Mouse (Mus musculus) cerebellum, adult (tissue): ENCODE results near the gene 1700001C02Rik.

Experiments
- ATAC-seq: cut with Nextera tagmentation; 2 replicates; pipeline ENCODE4 v1.9.2; 2017; ENCODE audit warnings: mild to moderate bottlenecking, moderate library complexity, mixed read lengths; ENCODE audit not compliant: insufficient number of reproducible peaks, low FRiP score, low TSS enrichment

Gene 1700001C02Rik

DNA sequence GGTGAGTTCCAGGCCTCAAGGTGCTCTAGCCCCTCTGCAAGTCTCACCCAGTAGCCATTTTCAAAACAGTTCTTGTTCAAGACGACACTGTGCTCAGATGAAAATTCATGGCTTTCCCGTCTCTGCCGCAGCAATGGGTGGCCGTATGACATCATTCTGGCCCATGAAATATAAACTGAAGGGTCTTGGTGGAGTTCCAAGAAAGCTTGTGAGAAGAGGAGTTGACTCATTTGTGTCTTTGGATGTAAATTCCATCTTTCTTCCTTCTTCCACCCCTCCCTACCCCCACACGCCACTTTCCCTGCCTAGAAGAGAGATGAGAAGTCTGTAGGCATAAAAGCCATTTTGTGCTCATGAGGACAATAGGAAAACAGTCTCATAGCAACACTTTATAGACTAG lies 25.0 kb downstream of the 1700001C02Rik start:
- ATAC-seq, result no peak

DNA sequence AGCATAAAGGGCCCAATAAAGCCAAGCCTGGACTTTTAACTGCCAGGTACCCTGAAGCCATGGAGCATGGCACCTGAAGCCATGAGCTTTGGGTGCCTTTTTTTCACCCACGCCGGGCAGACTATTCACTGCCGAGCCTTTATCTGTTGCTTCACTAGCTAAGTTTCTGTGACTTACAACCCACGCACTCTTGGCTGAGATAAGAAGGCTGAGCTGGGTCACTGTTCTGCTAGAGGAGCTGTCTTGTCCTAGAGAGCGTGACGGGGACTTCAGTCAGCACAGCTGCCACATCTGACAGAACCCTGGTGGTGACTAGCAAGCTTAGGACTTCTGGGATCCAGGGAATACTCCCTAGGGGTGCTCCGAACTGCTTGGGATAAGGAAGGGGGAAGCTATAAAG lies 27.9 kb downstream of the 1700001C02Rik start:
- ATAC-seq, result no peak

DNA sequence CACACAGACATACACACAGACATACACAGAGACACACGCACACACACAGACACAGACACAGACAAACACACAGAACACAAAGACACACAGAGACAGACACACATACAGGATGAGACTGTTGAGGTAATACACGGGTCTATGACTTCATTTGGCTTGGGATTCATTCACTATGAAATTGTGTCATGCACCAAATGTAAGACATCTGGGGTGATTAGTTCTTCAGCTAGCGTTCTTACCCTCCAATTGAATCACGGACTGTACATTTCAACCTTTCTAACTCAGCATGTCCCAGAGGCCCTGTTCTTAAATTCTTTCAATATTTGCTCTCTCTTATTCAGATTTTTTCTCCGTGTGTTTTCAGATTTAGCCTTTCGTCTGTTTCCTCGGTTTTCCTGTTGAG lies 28.8 kb downstream of the 1700001C02Rik start:
- ATAC-seq, result no peak

DNA sequence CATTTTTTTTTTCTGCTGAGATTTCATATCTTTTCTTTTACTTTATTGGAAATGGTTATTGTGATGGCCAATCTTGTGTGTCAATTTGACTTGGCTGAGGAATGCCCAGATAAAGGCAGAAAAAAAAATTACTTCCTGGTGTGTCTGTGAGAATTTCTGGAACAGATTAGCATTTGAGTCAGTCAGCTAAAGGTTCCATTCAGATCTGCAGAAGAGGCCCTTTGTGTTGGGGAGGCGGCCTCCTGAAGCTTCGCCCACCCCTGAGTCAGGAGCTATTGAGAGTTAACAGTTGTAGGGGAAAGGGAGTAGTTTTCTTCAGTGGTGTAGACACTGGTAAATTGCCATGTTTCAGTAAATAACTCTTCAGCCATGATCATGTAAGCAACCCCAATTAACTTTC lies 29.4 kb downstream of the 1700001C02Rik start:
- no peak for ATAC-seq

DNA sequence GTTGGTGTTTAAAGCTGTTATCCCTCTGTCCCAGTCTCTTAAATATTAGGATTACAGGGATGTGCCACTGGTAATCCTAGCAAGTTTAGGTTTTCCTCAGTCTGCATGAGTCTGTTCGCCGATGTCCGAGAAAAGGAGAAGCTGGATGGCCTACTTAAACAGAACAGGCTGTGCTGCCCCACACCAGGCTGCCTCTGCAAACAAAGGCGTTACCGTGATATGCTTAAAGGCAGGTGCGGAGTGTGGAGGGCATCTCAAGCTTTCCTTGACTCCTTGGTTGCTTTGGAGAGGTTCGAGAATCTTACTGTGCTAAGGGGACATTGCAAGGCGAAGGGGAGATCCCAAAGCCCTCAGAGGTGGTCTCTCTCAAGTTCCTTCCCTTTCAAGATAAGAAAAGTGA lies 31.0 kb downstream of the 1700001C02Rik start:
- no peak for ATAC-seq

DNA sequence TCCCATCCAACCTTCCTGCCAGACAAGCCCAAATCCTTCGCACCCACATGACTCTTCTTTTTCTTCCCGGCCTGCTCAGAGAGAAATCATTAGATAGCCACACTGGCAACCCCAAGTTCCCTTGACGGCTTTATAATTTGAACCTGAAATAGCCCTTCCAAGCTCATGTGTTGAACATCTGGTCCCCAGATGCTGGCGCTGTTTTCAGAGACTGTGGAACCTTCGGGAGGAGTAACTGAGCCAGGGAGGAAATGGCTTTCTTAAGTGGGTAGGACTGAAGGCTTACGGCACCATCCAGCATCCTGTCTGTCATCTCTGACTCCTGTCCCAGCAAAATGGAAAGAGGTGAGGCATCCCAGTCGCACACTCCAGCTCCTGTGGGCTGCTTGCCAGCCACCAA lies 31.5 kb downstream of the 1700001C02Rik start:
- ATAC-seq, result no peak

DNA sequence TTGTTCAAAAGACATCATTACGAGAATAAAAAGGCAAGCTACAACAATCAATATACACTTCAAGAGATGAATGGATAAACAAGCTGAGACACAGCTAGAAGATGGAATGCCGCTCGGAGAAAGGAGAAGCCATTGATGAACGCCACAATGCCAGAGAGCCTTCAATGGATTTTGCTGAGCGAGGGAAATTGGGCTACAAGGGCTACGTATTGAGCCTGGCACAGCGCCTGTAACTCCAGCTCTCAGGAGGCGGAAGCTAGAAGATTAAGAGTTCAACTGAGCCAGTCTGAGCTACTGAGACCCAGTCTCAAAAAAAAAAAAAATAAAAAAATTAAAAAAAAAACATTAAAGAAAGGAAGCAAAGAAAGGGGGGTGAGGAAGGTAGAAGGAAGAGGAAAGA lies 47.3 kb downstream of the 1700001C02Rik start:
- ATAC-seq, result no peak

DNA sequence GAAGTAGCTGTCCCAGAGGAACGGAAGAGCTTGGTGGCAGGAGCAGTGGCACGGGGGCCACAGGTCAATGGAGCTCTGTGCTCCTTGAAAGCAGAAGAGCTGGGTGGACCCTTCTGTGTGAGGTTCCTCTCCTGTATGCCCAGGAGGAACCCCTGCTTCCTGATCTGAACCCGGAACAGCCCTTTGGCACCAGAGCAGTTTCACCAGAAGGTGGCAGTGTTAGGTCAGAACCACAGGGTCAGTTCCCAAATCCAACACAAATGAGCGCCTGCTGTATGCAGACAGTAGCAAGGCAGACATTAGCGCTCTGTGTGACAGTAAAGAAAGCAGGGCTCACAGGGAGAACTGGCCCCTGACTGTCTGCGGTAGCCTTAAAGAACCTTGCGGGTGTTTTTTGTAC lies 50.5 kb downstream of the 1700001C02Rik start:
- peak; percentile 58; the same call in 1 of the 2 replicates for ATAC-seq

DNA sequence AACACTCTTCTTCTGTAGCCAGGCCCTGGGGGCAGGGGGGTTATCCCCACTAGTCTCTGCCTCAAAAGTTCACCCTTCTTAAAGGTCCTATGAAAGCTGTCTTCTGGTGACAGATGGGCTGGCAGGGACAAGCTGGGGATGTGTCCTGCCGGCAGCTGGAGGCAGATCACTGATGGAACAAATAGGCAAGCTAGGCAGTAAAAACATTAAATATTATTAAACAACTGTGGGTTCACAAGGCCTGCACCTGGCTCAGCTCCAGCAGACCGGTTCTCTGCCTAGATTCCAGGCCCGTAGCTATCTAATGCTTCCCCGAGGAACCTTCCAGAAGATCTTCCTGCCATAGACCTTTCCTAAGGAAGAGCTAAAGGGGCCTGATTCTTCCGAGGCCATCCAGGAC lies 52.3 kb downstream of the 1700001C02Rik start:
- ATAC-seq, result no peak

DNA sequence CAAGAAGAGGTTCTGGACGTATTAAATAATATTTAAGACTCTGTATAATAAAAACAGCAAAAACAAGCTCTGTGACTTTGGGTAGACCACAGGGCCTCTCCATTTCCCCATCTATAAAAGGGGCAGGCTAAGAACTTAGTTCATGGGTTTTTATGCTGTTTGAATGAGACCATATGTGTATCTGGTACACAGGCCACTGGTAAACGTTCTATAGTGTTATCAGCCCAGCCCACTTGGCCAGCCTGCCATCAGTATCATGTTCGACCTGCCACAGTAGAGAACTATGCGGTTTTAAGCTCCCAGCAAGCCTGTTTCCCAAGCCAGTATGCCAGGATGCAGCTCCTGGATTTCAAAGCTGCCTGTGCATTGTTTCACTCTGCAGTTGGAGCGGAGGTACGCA lies 52.7 kb downstream of the 1700001C02Rik start:
- ATAC-seq, result no peak

DNA sequence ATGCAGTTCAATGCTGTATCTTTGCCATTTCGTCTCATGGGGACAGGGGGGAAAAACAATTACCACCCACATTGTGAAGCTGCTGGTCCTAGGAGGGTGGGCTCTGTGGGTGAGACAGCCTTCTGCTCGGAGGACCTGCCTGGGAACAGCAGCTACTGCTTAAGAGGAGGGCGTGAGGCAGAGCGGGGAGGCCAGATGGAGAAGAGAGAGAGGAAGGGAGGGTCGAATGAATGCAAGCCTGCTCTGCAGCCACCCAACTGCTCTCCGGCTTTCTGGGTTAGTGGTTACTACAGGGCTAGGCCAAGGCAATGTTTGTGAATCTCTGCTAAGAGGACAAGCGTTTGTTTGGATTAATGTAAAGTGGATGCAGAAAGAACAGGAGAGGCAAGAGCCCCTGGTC lies 53.6 kb downstream of the 1700001C02Rik start:
- ATAC-seq, result no peak

DNA sequence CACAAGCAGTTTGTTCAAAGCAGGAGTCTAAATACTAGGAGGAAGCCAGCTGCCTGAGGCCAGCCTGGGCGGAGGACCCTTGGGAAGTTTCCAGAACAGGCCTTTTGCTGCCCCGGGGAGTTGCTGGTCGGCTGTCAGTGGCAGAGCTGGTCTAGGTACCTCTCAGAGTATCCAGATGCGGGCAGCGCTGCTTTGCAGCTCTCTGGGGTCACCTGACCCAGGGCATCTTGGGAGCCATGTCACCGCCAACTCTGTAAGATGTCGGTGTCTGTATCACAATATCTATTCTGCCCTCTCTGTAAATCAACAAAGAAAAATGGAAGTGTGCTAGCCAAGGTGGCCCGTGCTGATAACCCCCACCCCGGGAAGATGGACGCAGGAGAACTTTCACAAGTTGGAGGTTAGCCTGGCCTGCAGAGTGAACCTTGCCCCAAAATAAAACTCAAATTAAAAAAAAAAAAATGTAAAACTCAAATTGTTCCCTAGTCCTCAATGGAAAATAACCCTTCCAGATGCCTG lies 54.4 kb downstream of the 1700001C02Rik start:
- no peak for ATAC-seq

DNA sequence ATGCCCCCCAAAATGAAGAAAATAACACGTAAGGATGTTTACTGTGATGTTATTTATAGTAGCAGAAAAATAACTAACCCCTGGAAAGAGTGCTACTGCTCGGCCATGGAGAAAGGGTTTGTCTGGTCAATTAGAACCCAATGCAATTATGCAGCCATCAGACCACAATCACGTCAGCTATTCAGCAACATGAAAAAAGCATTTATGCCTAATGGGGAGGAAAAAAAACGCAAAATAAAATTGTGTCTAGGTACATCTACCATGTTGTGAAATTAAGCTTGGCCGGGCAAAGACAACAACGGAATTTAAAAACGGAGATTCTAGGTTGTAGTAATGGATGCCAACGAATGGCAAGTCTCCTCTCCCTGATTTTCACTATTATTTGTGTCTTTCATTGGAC lies 56.6 kb downstream of the 1700001C02Rik start:
- ATAC-seq, result no peak

DNA sequence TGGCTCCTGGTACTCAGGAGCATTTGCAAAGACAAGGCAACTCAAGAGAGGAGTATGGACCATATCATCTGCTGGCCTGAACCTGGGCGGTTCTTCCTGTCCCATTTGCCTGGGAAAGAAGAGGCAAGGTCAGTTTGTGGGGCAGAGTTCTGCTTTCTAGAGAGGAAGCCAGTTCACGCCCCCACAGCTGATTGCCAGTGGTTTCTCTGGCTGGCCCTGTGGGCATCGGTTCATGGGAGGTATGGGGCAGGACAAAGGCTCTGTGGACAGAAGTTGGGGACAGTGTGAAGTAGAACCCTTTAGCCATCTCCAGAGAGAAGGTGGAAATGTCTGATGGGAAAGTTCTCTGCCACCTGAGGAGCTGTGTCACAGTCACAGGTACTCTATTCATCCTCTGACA lies 57.3 kb downstream of the 1700001C02Rik start:
- ATAC-seq, result no peak

DNA sequence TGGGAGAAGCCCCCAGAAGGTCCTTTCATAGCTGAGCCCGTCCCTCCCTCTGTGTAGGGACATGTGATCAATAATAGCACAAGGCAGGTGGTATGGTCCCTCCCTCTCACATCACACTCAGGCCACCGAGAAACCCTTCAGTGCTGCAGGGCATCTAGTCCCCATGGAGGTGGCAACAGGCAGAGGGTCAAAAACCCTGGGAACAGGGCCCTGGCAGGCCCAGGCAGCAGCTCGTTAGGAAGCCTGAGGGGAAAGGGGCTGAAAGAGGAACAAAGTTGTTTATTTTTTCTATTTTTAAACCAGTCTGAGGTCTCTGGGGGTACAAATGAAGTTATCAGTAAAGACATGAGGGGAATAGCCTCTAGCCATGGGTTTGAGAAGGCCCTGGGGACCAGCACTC lies 58.4 kb downstream of the 1700001C02Rik start:
- ATAC-seq, result no peak

DNA sequence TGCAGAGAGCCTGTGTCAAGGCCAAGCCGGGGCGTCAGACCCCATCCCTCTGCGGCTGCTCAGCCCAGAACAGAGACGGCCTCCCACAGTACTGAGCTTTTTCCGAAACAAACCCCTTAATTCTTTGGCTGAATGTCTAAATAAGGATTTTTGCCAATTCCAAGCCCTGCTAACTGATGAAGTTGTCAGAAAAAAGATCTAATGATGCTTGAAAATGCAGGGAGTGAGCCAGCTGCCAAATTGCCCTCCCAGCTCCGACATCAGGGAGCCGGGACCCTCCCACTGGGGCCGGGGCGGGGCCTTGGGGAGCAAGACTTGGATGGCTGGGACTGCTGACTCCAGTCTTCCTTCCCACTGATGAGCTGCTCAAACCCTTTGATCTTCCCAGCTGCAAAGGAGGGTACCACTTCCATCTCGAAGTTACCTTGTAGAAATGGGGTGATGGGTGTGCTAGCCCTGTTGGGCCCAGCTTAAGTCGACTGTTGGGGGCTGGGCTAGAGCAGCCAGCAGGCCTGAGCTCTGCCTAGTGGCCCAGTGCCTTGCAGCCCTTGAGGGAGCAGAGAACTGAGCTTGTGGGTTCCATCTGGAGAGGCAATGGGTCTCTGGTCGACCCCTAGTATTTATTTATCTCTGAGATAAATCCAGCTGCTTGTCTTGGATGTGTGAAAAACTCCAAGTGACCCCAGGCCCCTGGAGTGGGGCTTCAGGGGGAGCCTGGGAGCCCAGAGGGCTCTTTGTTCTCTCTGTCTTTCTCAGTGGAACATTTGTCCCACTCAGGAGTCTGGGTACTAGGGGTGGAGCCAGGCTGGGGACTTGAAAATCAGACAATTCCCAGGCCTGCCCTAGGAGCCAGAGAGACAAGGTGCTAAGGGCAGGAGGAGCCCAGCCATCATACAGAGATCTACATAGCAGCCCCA lies 60.3 kb downstream of the 1700001C02Rik start:
- no peak for ATAC-seq

DNA sequence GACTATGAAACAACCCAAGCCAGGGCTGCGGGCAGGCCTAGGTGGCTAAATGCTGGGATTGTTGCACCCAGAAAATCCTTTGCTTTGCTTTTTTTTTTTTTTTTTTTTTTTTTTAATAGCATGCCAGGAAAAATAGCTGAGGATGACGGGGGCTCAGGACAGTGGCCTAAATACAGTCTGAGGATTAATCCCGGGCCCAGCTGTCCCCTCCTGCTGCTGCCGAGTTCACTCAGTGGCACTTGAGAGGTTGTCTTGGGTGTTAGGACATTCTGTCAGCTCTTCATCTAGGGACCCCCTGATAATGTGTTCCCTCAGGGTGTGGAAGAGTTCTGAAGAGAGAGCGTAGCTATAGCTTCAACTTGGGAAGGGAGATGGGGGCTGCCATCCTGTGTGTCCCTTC lies 61.3 kb downstream of the 1700001C02Rik start:
- no peak for ATAC-seq

DNA sequence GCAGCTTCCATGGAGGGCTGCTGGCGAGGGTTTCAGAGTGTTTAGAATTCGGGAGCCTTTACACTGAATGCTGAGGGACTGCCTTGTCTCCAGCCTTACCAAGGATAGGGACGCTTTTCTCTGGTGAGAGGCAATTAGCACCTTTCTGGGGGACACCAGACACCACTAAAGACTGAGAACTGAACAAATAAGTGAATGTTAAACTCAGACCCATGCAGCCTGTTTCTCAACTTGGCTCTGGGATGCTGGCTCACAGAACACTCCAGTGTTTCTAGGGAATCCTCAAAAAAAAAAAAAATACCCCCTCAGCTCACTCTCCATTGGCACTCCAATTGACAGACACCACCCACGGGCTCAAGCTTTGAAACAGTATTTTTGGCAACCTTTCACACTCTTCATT lies 63.1 kb downstream of the 1700001C02Rik start:
- no peak for ATAC-seq
